Mouse (Mus musculus) gastrocnemius, adult 8-10 months (tissue): Measurements from ENCODE around the gene Neurl1a. TPM values are rescaled to one million over a fixed set of nuclear protein-coding genes. Genes with fewer than 3 reads are reported as not detected.
A peak's percentile ranks its signal among the peaks of the same experiment; 100 is the strongest.

Experiments
- DNase-seq, 2 experiments: peaks; one replicate each; pipeline ENCODE4 v3.0.0; 2022; ENCODE audit warnings: low spot score in 2 of 2
- total RNA-seq, 4 experiments: library from RNA; stranded (reverse); gene quantifications; 2 replicates each; pipeline ENCODE4 v1.2.4; 2022

Neurl1a gene
- total RNA-seq, 4 experiments from 2014 or later, result 127 to 155 (median 146) TPM

- DNase-seq, result no peak
Observed at GRCm38 (mm10) chr19:47167617-47168214, 10.9 kb upstream of the Neurl1a start.

- no peak for DNase-seq
Observed at GRCm38 (mm10) chr19:47168223-47168622, 10.4 kb upstream of the Neurl1a start.

- DNase-seq, result peak; percentile 73 to 75
Observed at GRCm38 (mm10) chr19:47168793-47169412, 9.7 kb upstream of the Neurl1a start.

- no peak for DNase-seq
Observed at GRCm38 (mm10) chr19:47174515-47174914, 4.1 kb upstream of the Neurl1a start.

GRCm38 (mm10) chr19:47175472-47175871 is 3.1 kb upstream of the Neurl1a start:
- no peak for DNase-seq

GRCm38 (mm10) chr19:47176916-47177505 is 1.6 kb upstream of the Neurl1a start:
- DNase-seq, result no peak

GRCm38 (mm10) chr19:47178001-47178400 is 619 bp upstream of the Neurl1a start:
- peak in 1 of 2 experiments; percentile 13 for DNase-seq

- peak in 1 of 2 experiments; percentile 9 for DNase-seq
Observed at GRCm38 (mm10) chr19:47179272-47179809, 721 bp downstream of the Neurl1a start.

- DNase-seq, result no peak
Observed at GRCm38 (mm10) chr19:47180011-47180410, 1.4 kb downstream of the Neurl1a start.

GRCm38 (mm10) chr19:47184221-47184620 is 5.6 kb downstream of the Neurl1a start:
- DNase-seq, result no peak

GRCm38 (mm10) chr19:47184736-47185135 is 6.1 kb downstream of the Neurl1a start:
- no peak for DNase-seq

- DNase-seq, result no peak
Observed at GRCm38 (mm10) chr19:47186514-47187275, 8.1 kb downstream of the Neurl1a start.

GRCm38 (mm10) chr19:47188515-47189128 is 10.0 kb downstream of the Neurl1a start:
- DNase-seq, result no peak

- no peak for DNase-seq
Observed at GRCm38 (mm10) chr19:47192158-47192557, 13.5 kb downstream of the Neurl1a start.

GRCm38 (mm10) chr19:47198671-47199350 is 20.2 kb downstream of the Neurl1a start:
- no peak for DNase-seq

GRCm38 (mm10) chr19:47201972-47202371 is 23.4 kb downstream of the Neurl1a start:
- DNase-seq, result no peak

GRCm38 (mm10) chr19:47202429-47202828 is 23.8 kb downstream of the Neurl1a start:
- no peak for DNase-seq

- no peak for DNase-seq
Observed at GRCm38 (mm10) chr19:47203042-47203441, 24.4 kb downstream of the Neurl1a start.

- DNase-seq, result no peak
Observed at GRCm38 (mm10) chr19:47204653-47205052, 26.0 kb downstream of the Neurl1a start.

GRCm38 (mm10) chr19:47206126-47206525 is 27.5 kb downstream of the Neurl1a start:
- DNase-seq, result no peak

GRCm38 (mm10) chr19:47210432-47210831 is 31.8 kb downstream of the Neurl1a start:
- no peak for DNase-seq
